Mouse (Mus musculus) forebrain, postnatal 0 days (tissue): ENCODE data around the gene Fam196a. TPM values are rescaled to one million over a fixed set of nuclear protein-coding genes. Genes with fewer than 3 reads are reported as not detected.

Source experiments
- ATAC-seq: fragments of 200-750 bp; cut with Nextera tagmentation; 2 replicates; pipeline ENCODE4 v1.8.0; 2017; ENCODE audit warnings: mild to moderate bottlenecking, moderate library complexity
- DNase-seq: peaks from one replicate; pipeline ENCODE4 v3.0.0-alpha.2; 2015
- H3K27ac ChIP-seq: fragments of 300-500 bp; sonication (generic); 2 replicates; pipeline ENCODE4 v1.5.1; 2014; ENCODE audit warnings: low read depth, mild to moderate bottlenecking, antibody characterized with exemption, low read length, moderate library complexity, mixed read lengths
- H3K27me3 ChIP-seq: fragments of 300-500 bp; sonication (generic); 2 replicates; pipeline ENCODE4 v1.6.1; 2014; ENCODE audit warnings: mild to moderate bottlenecking, low read length, mixed read lengths; ENCODE audit not compliant: insufficient read depth
- H3K36me3 ChIP-seq: fragments of 300-500 bp; sonication (generic); 2 replicates; pipeline ENCODE4 v1.6.1; 2014; ENCODE audit warnings: mild to moderate bottlenecking, moderate library complexity; ENCODE audit not compliant: insufficient read depth
- H3K4me1 ChIP-seq: fragments of 300-500 bp; sonication (generic); 2 replicates; pipeline ENCODE4 v1.6.1; 2014; ENCODE audit warnings: antibody characterized with exemption; ENCODE audit not compliant: insufficient read depth
- H3K4me2 ChIP-seq: fragments of 300-500 bp; sonication (generic); 2 replicates; pipeline ENCODE4 v1.6.1; 2014; ENCODE audit warnings: low read depth, mild to moderate bottlenecking, moderate library complexity
- H3K4me3 ChIP-seq: fragments of 300-500 bp; sonication (generic); 2 replicates; pipeline ENCODE4 v1.5.1; 2014; ENCODE audit warnings: low read depth, low read length, mixed read lengths
- H3K9ac ChIP-seq: fragments of 300-500 bp; sonication (generic); 2 replicates; pipeline ENCODE4 v1.6.1; 2014; ENCODE audit warnings: mild to moderate bottlenecking
- H3K9me3 ChIP-seq: fragments of 300-500 bp; sonication (generic); 2 replicates; pipeline ENCODE4 v1.6.1; 2016; ENCODE audit warnings: low read length
- CTCF ChIP-seq: sonication (generic); IDR thresholded peaks from 2 replicates; pipeline ENCODE4 v1.5.1; 2016; ENCODE audit warnings: antibody characterized with exemption, control low read depth, low read depth
- WGBS: fragments of 180-500 bp; shearing (Covaris S2); extraction: QIAGEN DNeasy Blood & Tissue Kit; methylation state at CpG from one replicate; pipeline ENCODE4 v1.1.7; 2014; 5-methylcytosine and 5-hydroxymethylcytosine counted together
- polyA plus RNA-seq: library from polyadenylated mRNA; unstranded; fragments of >200 nt; fragmentation: Nextera tagmentation; extraction: Ambion mirVana; gene quantifications from 2 replicates; pipeline ENCODE4 v1.2.1, GENCODE M21; 2015
- total RNA-seq: library from RNA; depleted of rRNA; stranded (reverse); fragments of >200 nt; gene quantifications from 2 replicates; pipeline ENCODE4 v1.2.3, GENCODE M21; 2014; rRNA removed

Fam196a gene
- total RNA-seq (21.2 and 24.5 TPM in 2 replicates), polyA plus RNA-seq (5.1 and 7.8 TPM in 2 replicates)

DNA sequence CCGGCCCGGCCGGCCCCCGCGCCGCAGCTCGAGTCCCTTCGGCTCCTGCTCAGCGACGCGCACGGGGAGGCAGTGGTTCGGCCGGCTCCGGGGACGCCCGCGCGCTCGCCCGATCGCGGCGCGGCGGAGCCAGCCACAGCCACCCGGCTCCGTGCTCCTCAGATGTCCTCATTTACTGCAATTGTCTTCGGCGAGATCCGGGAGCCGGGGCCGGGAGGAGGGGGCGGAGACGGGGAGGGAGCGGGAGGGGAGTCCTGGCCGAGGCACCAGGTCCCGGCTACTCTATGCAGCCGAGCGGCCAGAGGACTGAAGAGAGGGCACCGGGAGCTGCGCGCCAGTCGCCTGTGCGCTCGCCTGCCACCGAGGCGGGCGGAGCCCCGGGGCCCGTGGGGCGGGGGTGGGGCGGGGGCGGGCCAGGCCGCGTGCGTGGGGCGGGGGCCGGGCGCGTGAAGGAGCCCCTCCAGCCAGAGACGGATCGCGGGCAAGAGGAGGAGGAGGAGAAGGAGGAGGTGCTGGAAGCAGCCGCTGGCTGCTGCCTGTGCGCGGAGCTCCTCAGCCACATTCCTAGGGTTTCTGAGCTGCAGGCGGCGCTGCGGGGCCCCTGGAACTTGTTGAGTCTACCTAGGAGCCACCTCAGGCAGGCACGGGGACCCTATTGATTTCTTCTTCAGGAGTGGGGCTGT, at the start of gene Fam196a:
Gene Fam196a (minus strand): TSS at position 504 of the 683 bp plus-strand sequence.
- H3K27ac ChIP-seq = peak within 1 kb of the TSS; percentile 60
- H3K27me3 ChIP-seq = no peaks in the 10 kb centered on the region
- peak within 1 kb of the TSS; percentile 69 for H3K9ac ChIP-seq
- H3K4me3 ChIP-seq = peak within 1 kb of the TSS; percentile 68
- ATAC-seq (peak; percentile 86), DNase-seq (peak; percentile 78)
- no peaks in the 10 kb centered on the region for H3K9me3 ChIP-seq
- peak; percentile 66 for TF ChIP-seq CTCF
- H3K4me2 ChIP-seq = peak within 1 kb of the TSS; percentile 95
- H3K4me1 ChIP-seq = peaks cover 7% of the 10 kb centered on the region; the same call in 1 of the 2 replicates
- WGBS = under 1% methylated on average over 63 of the region's 71 CpGs
- no peaks in the 10 kb centered on the region for H3K36me3 ChIP-seq

DNA sequence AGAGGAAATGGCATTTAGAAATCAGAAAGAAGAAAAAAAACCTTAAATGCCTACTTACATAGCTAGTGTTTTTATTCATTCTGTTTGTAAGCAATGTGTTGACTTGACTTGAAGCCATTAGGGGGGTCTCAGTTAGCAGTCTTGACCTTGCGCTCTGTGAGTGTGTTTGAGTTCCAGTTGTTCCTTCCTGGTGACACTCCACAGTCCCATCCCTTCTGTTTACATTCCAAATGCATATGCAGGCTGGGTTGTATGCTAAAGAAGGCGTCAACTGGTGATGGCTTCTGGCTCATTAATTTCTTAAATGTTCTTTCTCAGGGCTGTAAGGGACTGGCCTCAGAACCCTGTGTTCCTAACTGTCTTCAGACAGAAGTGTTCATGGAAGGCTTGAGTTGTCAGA, 23.4 kb upstream of the Fam196a start:
- TF ChIP-seq CTCF = no peak
- no peak overlapping the region for H3K9ac ChIP-seq
- no peak for ATAC-seq
- no peak overlapping the region for H3K4me3 ChIP-seq
- no peaks in the 10 kb centered on the region for H3K9me3 ChIP-seq
- H3K4me2 ChIP-seq = no peak overlapping the region
- no peaks in the 10 kb centered on the region for H3K27me3 ChIP-seq
- no peaks in the 10 kb centered on the region for H3K36me3 ChIP-seq
- 82% methylated on average over 2 of the region's 2 CpGs for WGBS
- DNase-seq = no peak
- H3K4me1 ChIP-seq = no peaks in the 10 kb centered on the region
- no peak overlapping the region for H3K27ac ChIP-seq

DNA sequence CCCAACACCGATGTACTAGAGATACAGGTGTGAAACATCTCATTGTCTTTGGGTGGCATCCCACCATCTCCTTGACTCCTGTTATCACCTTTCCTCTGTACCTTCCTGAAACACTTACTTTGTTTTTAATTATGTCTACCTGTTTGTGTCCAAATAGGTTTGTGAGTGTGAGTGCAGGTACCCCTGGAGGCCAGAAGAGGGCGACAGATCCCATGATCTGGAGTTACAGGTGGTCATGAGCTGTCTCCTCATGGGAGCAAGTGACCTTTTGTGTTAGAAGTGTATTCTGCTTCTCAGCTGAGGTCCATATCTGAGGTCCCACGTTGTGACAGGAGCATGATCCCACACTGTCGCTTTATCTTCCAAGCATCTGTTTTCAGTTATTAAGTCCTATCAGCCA, 22.6 kb upstream of the Fam196a start:
- ATAC-seq = no peak
- Histone ChIP-seq H3K4me3 (no peak overlapping the region), H3K9me3 (no peaks in the 10 kb centered on the region), H3K27me3 (no peaks in the 10 kb centered on the region), H3K9ac (no peak overlapping the region), H3K36me3 (no peaks in the 10 kb centered on the region), H3K4me2 (no peak overlapping the region), H3K4me1 (no peaks in the 10 kb centered on the region), H3K27ac (no peak overlapping the region)
- whole genome bisulfite sequencing = 61% methylated on average over 4 of the region's 4 CpGs
- DNase-seq = no peak
- TF ChIP-seq CTCF = peak; percentile 61

DNA sequence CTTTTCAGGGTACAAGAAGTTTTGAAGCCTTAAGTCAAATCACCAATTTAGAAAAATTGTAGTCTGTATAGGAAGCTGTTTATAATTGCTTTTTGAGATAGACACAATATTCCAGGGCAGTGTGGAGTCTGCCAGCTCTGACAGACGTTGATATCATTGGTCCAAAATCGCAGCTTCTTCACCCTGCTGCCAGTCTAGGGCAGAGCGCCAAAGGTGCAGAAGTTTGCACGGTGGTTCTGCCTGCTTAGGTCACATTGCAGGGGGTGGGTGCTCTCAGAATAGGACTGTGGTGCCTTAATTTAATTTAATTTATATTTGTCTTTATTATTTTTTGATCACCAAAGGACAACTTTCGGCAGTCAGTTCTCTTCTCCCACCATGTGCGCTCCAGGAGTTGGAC, 20.9 kb upstream of the Fam196a start:
- H3K27me3 ChIP-seq = no peaks in the 10 kb centered on the region
- H3K4me3 ChIP-seq = no peak overlapping the region
- WGBS = 79% methylated on average over 6 of the region's 6 CpGs
- ATAC-seq (no peak), DNase-seq (no peak)
- no peaks in the 10 kb centered on the region for H3K36me3 ChIP-seq
- H3K27ac ChIP-seq = no peak overlapping the region
- TF ChIP-seq CTCF = no peak
- H3K4me1 ChIP-seq = no peaks in the 10 kb centered on the region
- H3K9ac ChIP-seq = no peak overlapping the region
- no peak overlapping the region for H3K4me2 ChIP-seq
- no peaks in the 10 kb centered on the region for H3K9me3 ChIP-seq

DNA sequence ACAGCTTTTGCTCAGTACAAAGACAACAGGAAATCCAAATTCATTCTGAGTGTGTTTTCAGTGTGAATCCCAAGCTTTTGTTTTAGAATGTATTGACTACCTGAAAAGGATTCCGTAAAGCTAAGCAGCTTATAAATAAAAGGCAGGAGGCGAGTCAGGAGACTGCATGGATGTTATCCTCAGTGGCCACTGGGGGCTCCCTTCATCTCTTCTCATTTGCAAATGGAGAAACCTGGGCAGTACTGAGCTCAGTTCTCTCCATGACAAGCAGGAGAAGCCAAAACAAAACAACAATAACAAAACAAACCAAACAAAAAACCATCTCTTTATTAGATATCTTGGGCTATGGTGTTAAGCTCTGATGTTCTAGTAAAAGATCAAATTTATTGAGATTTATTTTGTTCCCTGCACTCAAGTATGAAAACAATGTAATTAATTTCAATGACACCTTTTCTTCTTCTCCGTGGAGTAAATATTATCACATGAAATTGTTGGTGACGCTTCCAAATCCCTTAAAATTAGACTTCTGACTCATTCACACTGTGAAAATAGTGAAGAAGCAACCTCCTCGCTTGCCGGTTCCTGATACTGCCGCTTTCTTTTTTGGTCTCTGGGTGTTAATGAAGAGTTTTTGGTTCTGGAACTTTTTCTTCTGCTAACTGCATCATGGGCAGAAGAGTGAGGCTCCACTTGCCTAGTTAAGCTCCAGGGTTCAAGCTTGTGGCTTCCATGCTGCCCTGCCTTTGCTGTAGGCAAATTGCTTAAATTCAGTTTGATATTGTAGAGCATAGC, 7.9 kb upstream of the Fam196a start:
- no peak for ATAC-seq
- Histone ChIP-seq H3K9me3 (no peaks in the 10 kb centered on the region), H3K4me1 (no peaks in the 10 kb centered on the region), H3K27ac (no peak overlapping the region), H3K27me3 (no peaks in the 10 kb centered on the region), H3K9ac (no peak overlapping the region), H3K4me2 (no peak overlapping the region), H3K4me3 (no peak overlapping the region), H3K36me3 (no peaks in the 10 kb centered on the region)
- WGBS = 77% methylated on average over 7 of the region's 7 CpGs
- peak; percentile 46 for TF ChIP-seq CTCF
- DNase-seq = peak; percentile 12

DNA sequence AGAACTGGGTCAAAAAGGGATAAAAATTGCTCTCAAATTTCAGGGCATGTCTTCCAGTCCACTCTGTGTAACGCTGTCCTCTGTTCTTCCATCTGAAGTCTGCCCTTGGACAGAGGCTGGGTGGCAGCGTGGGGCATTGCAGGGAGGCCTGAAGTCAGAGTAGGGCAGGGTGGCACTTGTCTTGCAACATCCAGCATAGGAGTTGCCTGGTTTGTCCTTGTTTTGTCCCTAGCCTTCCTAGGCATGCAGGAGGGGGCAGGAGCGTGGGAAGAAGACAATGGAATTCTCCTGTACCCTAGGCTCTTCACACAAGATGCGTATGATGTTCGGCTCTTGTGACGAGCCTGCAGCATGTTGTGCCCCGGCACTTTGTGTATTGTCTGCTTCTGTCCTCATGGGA, 5.5 kb upstream of the Fam196a start:
- DNase-seq = no peak
- no peak overlapping the region for H3K27ac ChIP-seq
- no peak for ATAC-seq
- H3K4me2 ChIP-seq = no peak overlapping the region
- no peak overlapping the region for H3K4me3 ChIP-seq
- no peaks in the 10 kb centered on the region for H3K36me3 ChIP-seq
- no peak overlapping the region for H3K9ac ChIP-seq
- 88% methylated on average over 7 of the region's 7 CpGs for WGBS
- H3K9me3 ChIP-seq = no peaks in the 10 kb centered on the region
- no peaks in the 10 kb centered on the region for H3K27me3 ChIP-seq
- no peaks in the 10 kb centered on the region for H3K4me1 ChIP-seq
- TF ChIP-seq CTCF = no peak

DNA sequence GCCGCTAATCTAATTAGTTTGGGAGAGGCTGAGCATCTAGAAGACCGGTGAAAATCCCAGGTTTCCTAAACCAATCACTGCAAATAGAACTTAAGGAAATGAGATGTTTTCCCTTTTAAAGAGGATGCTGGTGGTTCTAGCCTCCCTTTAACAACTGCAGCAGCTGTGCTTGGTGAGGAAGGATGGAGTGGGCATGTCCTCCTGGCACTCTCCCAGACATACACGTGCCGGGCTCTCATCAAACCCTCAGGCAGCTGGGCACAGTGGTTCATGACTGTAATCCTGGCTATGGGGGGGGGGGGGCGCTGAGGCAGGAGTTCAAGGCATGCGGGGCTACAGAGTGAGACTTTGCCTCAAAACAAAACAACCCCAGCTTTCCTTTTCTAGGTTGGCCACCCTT, 4.8 kb upstream of the Fam196a start:
- no peak for ATAC-seq

More for the DNA sequence above, 4.8 kb upstream of the Fam196a start:
- no peak for DNase-seq
- no peak for TF ChIP-seq CTCF
- WGBS = 63% methylated on average over 6 of the region's 6 CpGs
- Histone ChIP-seq H3K27ac (no peak overlapping the region), H3K4me1 (no peaks in the 10 kb centered on the region), H3K4me2 (no peak overlapping the region), H3K9me3 (no peaks in the 10 kb centered on the region), H3K4me3 (no peak overlapping the region), H3K9ac (no peak overlapping the region), H3K27me3 (no peaks in the 10 kb centered on the region), H3K36me3 (no peaks in the 10 kb centered on the region)
